Mouse (Mus musculus): ENCODE measurements around the gene Rbmxl2. TPM values are rescaled to one million over a fixed set of nuclear protein-coding genes. Genes with fewer than 3 reads are reported as not detected.

Gene Rbmxl2
- polyA plus RNA-seq, 1 experiment from 2014 or later: not detected

- no peaks in the 10 kb centered on the region for H3K9me3 ChIP-seq (ENCODE audit: control insufficient read depth, low read length)
- no peak overlapping the region for H3K27ac ChIP-seq (ENCODE audit: low read depth, low read length)
- no peaks in the 10 kb centered on the region for H3K27me3 ChIP-seq (replicated peaks; ENCODE audit: control insufficient read depth, insufficient read depth, low read length)
- WGBS: 72% methylated on average over 3 of the region's 3 CpGs
- H3K36me3 ChIP-seq (ENCODE audit: control insufficient read depth, insufficient read depth, low read length): no peaks in the 10 kb centered on the region
- no peak overlapping the region for H3K4me3 ChIP-seq (ENCODE audit: low read length)
- H3K4me1 ChIP-seq (ENCODE audit: control insufficient read depth, insufficient read depth, low read depth, low read length): no peaks in the 10 kb centered on the region
- ATAC-seq: no peak
- H3K9ac ChIP-seq (ENCODE audit: low read depth, low read length): no peak overlapping the region
- H3K4me2 ChIP-seq (ENCODE audit: low read length): no peak overlapping the region
Measured at GRCm38 (mm10) chr7:107237498-107237897, 28.3 kb downstream of the Rbmxl2 start.

GRCm38 (mm10) chr7:107241371-107241883 is 32.2 kb downstream of the Rbmxl2 start:
- no peaks in the 10 kb centered on the region for H3K27me3 ChIP-seq (replicated peaks; ENCODE audit: control insufficient read depth, insufficient read depth, low read length)
- WGBS: 88% methylated on average over 5 of the region's 5 CpGs

GRCm38 (mm10) chr7:107250211-107250985 is 41.2 kb downstream of the Rbmxl2 start:
- Histone ChIP-seq H3K4me2 (ENCODE audit: low read length) (no peak overlapping the region), H3K4me1 (ENCODE audit: control insufficient read depth, insufficient read depth, low read depth, low read length) (no peaks in the 10 kb centered on the region), H3K9ac (ENCODE audit: low read depth, low read length) (no peak overlapping the region), H3K27ac (ENCODE audit: low read depth, low read length) (no peak overlapping the region), H3K9me3 (ENCODE audit: control insufficient read depth, low read length) (no peaks in the 10 kb centered on the region), H3K27me3 (replicated peaks; ENCODE audit: control insufficient read depth, insufficient read depth, low read length) (no peaks in the 10 kb centered on the region), H3K36me3 (ENCODE audit: control insufficient read depth, insufficient read depth, low read length) (no peaks in the 10 kb centered on the region), H3K4me3 (ENCODE audit: low read length) (no peak overlapping the region)
- ATAC-seq: no peak
- 78% methylated on average over 5 of the region's 5 CpGs for WGBS

More at GRCm38 (mm10) chr7:107241371-107241883, 32.2 kb downstream of the Rbmxl2 start:
- H3K4me1 ChIP-seq (ENCODE audit: control insufficient read depth, insufficient read depth, low read depth, low read length): no peaks in the 10 kb centered on the region
- H3K9me3 ChIP-seq (ENCODE audit: control insufficient read depth, low read length): no peaks in the 10 kb centered on the region
- no peak overlapping the region for H3K27ac ChIP-seq (ENCODE audit: low read depth, low read length)
- H3K9ac ChIP-seq (ENCODE audit: low read depth, low read length): no peak overlapping the region
- no peak overlapping the region for H3K4me3 ChIP-seq (ENCODE audit: low read length)
- H3K36me3 ChIP-seq (ENCODE audit: control insufficient read depth, insufficient read depth, low read length): no peaks in the 10 kb centered on the region
- no peak overlapping the region for H3K4me2 ChIP-seq (ENCODE audit: low read length)
- ATAC-seq: no peak

- H3K9me3 ChIP-seq (ENCODE audit: control insufficient read depth, low read length): no peaks in the 10 kb centered on the region
- no peak overlapping the region for H3K27ac ChIP-seq (ENCODE audit: low read depth, low read length)
- H3K4me1 ChIP-seq (ENCODE audit: control insufficient read depth, insufficient read depth, low read depth, low read length): no peaks in the 10 kb centered on the region
- no peaks in the 10 kb centered on the region for H3K36me3 ChIP-seq (ENCODE audit: control insufficient read depth, insufficient read depth, low read length)
- no peaks in the 10 kb centered on the region for H3K27me3 ChIP-seq (replicated peaks; ENCODE audit: control insufficient read depth, insufficient read depth, low read length)
- ATAC-seq: no peak
- 89% methylated on average over 3 of the region's 3 CpGs for WGBS
- H3K4me3 ChIP-seq (ENCODE audit: low read length): no peak overlapping the region
- no peak overlapping the region for H3K9ac ChIP-seq (ENCODE audit: low read depth, low read length)
- H3K4me2 ChIP-seq (ENCODE audit: low read length): no peak overlapping the region
Measured at GRCm38 (mm10) chr7:107253355-107253754, 44.1 kb downstream of the Rbmxl2 start.

- Histone ChIP-seq H3K27me3 (replicated peaks; ENCODE audit: control insufficient read depth, insufficient read depth, low read length) (no peaks in the 10 kb centered on the region), H3K4me1 (ENCODE audit: control insufficient read depth, insufficient read depth, low read depth, low read length) (no peaks in the 10 kb centered on the region), H3K9me3 (ENCODE audit: control insufficient read depth, low read length) (no peaks in the 10 kb centered on the region), H3K9ac (ENCODE audit: low read depth, low read length) (no peak overlapping the region), H3K27ac (ENCODE audit: low read depth, low read length) (no peak overlapping the region), H3K36me3 (ENCODE audit: control insufficient read depth, insufficient read depth, low read length) (no peaks in the 10 kb centered on the region), H3K4me3 (ENCODE audit: low read length) (no peak overlapping the region), H3K4me2 (ENCODE audit: low read length) (no peak overlapping the region)
- WGBS: 76% methylated on average over 5 of the region's 5 CpGs
- no peak for ATAC-seq
Measured at GRCm38 (mm10) chr7:107259936-107260335, 50.7 kb downstream of the Rbmxl2 start.

Other genes starting within 250 kb of the Rbmxl2 start
- gene Olfr6, start 245.5 kb upstream of the Rbmxl2 start, polyA plus RNA-seq (2015; fragmentation: Nextera tagmentation; extraction: Ambion mirVana): not detected in 2 replicates
- not detected in 2 replicates for gene Olfr711, start 234.0 kb upstream of the Rbmxl2 start, polyA plus RNA-seq (2015; fragmentation: Nextera tagmentation; extraction: Ambion mirVana)
- gene Olfr2, start 203.4 kb upstream of the Rbmxl2 start, polyA plus RNA-seq (2015; fragmentation: Nextera tagmentation; extraction: Ambion mirVana): not detected in 2 replicates
- not detected in 2 replicates for gene Olfr713, start 178.3 kb upstream of the Rbmxl2 start, polyA plus RNA-seq (2015; fragmentation: Nextera tagmentation; extraction: Ambion mirVana)
- gene Olfr714, start 138.5 kb upstream of the Rbmxl2 start, polyA plus RNA-seq (2015; fragmentation: Nextera tagmentation; extraction: Ambion mirVana): not detected in 2 replicates
- not detected in 2 replicates for gene Olfr17, start 116.2 kb upstream of the Rbmxl2 start, polyA plus RNA-seq (2015; fragmentation: Nextera tagmentation; extraction: Ambion mirVana)
- gene Olfr715b, start 99.1 kb upstream of the Rbmxl2 start, polyA plus RNA-seq (2015; fragmentation: Nextera tagmentation; extraction: Ambion mirVana): not detected in 2 replicates
- gene Olfr715, start 78.4 kb upstream of the Rbmxl2 start, polyA plus RNA-seq (2015; fragmentation: Nextera tagmentation; extraction: Ambion mirVana): not detected in 2 replicates
- not detected in 2 replicates for gene Olfr716, start 71.1 kb upstream of the Rbmxl2 start, polyA plus RNA-seq (2015; fragmentation: Nextera tagmentation; extraction: Ambion mirVana)
- not detected in 2 replicates for gene Nlrp14, start 42.5 kb upstream of the Rbmxl2 start, polyA plus RNA-seq (2015; fragmentation: Nextera tagmentation; extraction: Ambion mirVana)
- gene Syt9, start 161.3 kb downstream of the Rbmxl2 start, polyA plus RNA-seq (2015; fragmentation: Nextera tagmentation; extraction: Ambion mirVana): 11.6 and 12.9 TPM in 2 replicates

Measured in hindbrain, embryonic 16.5 days (tissue).